Mouse (Mus musculus) myocyte (in vitro differentiated cells): ENCODE results near the gene Ang6. TPM values are rescaled to one million over a fixed set of nuclear protein-coding genes. Genes with fewer than 3 reads are reported as not detected.
"Not testable (repeated sequence)": the region's sequence is repeated elsewhere in the genome, so short reads cannot be mapped to it uniquely, and the experiment has no call there.

Experiments
- H3K27me3 ChIP-seq: one replicate; pipeline ENCODE4 v1.6.1; 2011; ENCODE audit not compliant: control insufficient read depth, insufficient read depth, insufficient read length
- H3K36me3 ChIP-seq: one replicate; pipeline ENCODE4 v1.6.1; 2011; ENCODE audit not compliant: control insufficient read depth, insufficient read depth
- H3K4me2 ChIP-seq: one replicate; pipeline ENCODE4 v1.6.1; 2011; ENCODE audit warnings: low read depth, control low read depth
- H3K4me3 ChIP-seq: one replicate; pipeline ENCODE4 v1.5.1; 2011; ENCODE audit warnings: mild to moderate bottlenecking, control low read depth, moderate library complexity
- H3K79me2 ChIP-seq: one replicate; pipeline ENCODE4 v1.6.1; 2011; ENCODE audit not compliant: control insufficient read depth, insufficient read depth
- H3ac ChIP-seq: one replicate; pipeline ENCODE4 v1.6.1; 2011; ENCODE audit not compliant: control insufficient read depth, insufficient read length
- CEBPB ChIP-seq: IDR thresholded peaks from 2 replicates; pipeline ENCODE4 v1.6.1; 2011; ENCODE audit warnings: mild to moderate bottlenecking, moderate library complexity; ENCODE audit not compliant: poor library complexity, insufficient read depth, severe bottlenecking
- E2F4 ChIP-seq: IDR thresholded peaks from one replicate; pipeline ENCODE4 v1.6.1; 2011; ENCODE audit warnings: mild to moderate bottlenecking, control low read depth, moderate library complexity; ENCODE audit not compliant: insufficient read depth
- MAX ChIP-seq: IDR thresholded peaks from one replicate; pipeline ENCODE4 v1.6.1; 2011; ENCODE audit warnings: low read depth, mild to moderate bottlenecking, control low read depth
- MYOD1 ChIP-seq, 3 experiments: IDR thresholded peaks; one replicate each; pipeline ENCODE4 v1.6.1; 2011; ENCODE audit warnings: control low read depth in 2 of 3, low read depth in 2 of 3, mild to moderate bottlenecking in 2 of 3, moderate library complexity in 1 of 3; ENCODE audit not compliant: insufficient read length in 2 of 3, control insufficient read depth in 1 of 3
- MYOG ChIP-seq, 3 experiments: IDR thresholded peaks; one replicate each; pipeline ENCODE4 v1.6.1; 2011; ENCODE audit warnings: control low read depth in 2 of 3, low read depth in 2 of 3, mild to moderate bottlenecking in 2 of 3; ENCODE audit not compliant: insufficient read length in 2 of 3, control insufficient read depth in 1 of 3, insufficient read depth in 1 of 3
- POLR2A ChIP-seq: IDR thresholded peaks from one replicate; pipeline ENCODE4 v1.6.1; 2011; ENCODE audit warnings: low read depth, mild to moderate bottlenecking, control low read depth, moderate library complexity; ENCODE audit not compliant: insufficient read length
- POLR2AphosphoS2 ChIP-seq: IDR thresholded peaks from one replicate; pipeline ENCODE4 v1.6.1; 2011; ENCODE audit warnings: low read depth, control low read depth; ENCODE audit not compliant: insufficient read length
- REST ChIP-seq: IDR thresholded peaks from one replicate; pipeline ENCODE4 v1.6.1; 2011; ENCODE audit warnings: mild to moderate bottlenecking, control low read depth, moderate library complexity; ENCODE audit not compliant: insufficient read depth, insufficient read length
- SRF ChIP-seq: IDR thresholded peaks from one replicate; pipeline ENCODE4 v1.6.1; 2011; ENCODE audit warnings: low read depth; ENCODE audit not compliant: control insufficient read depth, insufficient read length
- TCF12 ChIP-seq: IDR thresholded peaks from one replicate; pipeline ENCODE4 v1.6.1; 2011; ENCODE audit warnings: mild to moderate bottlenecking, control low read depth; ENCODE audit not compliant: poor library complexity, insufficient read depth, severe bottlenecking
- TCF3 ChIP-seq: IDR thresholded peaks from one replicate; pipeline ENCODE4 v1.6.1; 2011; ENCODE audit warnings: low read depth, control low read depth; ENCODE audit not compliant: insufficient read length
- USF1 ChIP-seq: IDR thresholded peaks from one replicate; pipeline ENCODE4 v1.6.1; 2011; ENCODE audit warnings: low read depth, mild to moderate bottlenecking, control low read depth, moderate library complexity
- polyA plus RNA-seq: library from polyadenylated mRNA; unstranded; fragments of >200 nt; fragmentation: generic; extraction: Trizol; gene quantifications from one replicate; pipeline ENCODE4 v1.2.1, GENCODE M21; 2012; ENCODE audit warnings: missing spikeins

The Ang6 gene
- polyA plus RNA-seq, 1 experiment, result not detected

DNA sequence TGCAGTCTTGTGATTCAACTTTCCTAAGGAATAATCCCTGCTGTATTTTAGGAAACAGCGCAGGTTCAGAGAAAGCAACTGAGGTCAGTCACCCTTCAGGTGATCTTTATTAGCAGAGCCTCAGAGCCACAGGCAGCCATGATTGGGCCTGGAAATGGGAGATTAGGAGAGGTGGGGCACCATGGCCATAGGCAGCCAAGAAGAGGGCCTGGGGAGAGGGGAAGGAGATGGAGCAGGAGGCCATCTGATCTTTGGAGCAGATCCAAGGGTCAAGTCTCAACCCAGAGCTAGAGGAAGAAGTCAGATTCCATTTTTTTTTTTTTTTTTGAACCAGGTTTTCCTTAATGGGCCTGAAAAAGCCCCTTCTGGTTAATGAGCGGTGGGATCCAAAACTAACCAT is 15.9 kb downstream of the Ang6 start:
- Histone ChIP-seq H3K79me2 (no peaks in the 10 kb centered on the region), H3K4me3 (no peak overlapping the region), H3K4me2 (no peak overlapping the region), H3K27me3 (no peaks in the 10 kb centered on the region), H3K36me3 (no peaks in the 10 kb centered on the region), H3ac (no peak overlapping the region)
- no peak for TF ChIP-seq POLR2AphosphoS2
- no peak for TF ChIP-seq TCF12
- TF ChIP-seq POLR2A, result no peak
- no peak for TF ChIP-seq CEBPB
- no peak for TF ChIP-seq SRF
- no peak for TF ChIP-seq MYOG (IDR thresholded peaks at IDR 0.05; ENCODE audit: control insufficient read depth in 1 of 3, insufficient read depth in 1 of 3, insufficient read length in 2 of 3, low read depth in 2 of 3)
- no peak for TF ChIP-seq TCF3
- TF ChIP-seq E2F4, result no peak
- TF ChIP-seq REST, result no peak

DNA sequence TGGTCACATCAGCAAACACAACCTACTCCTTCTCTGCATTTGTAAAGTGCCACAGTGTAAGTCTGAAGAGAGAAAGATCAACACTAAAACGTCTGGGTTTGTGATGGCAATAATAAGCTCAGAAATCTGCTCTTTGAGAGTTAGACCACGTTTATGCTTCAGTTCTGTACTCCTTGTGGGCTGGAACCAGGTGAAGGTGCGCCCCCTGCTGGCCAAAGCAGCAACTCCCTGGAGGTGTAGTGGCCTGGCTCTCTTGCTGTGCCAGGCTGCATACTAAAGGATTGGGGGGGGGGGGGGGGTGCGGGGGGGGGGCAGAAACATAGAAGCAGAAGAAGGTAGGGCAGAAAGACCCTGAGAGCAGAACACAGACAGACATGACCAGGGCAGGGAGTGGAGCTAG is 18.2 kb downstream of the Ang6 start:
- H3K4me3 ChIP-seq, result no peak overlapping the region
- TF ChIP-seq CEBPB, result no peak
- no peak for TF ChIP-seq POLR2A
- no peak for TF ChIP-seq TCF12
- H3K4me2 ChIP-seq, result no peak overlapping the region
- no peaks in the 10 kb centered on the region for H3K36me3 ChIP-seq
- no peaks in the 10 kb centered on the region for H3K27me3 ChIP-seq
- H3K79me2 ChIP-seq, result no peaks in the 10 kb centered on the region
- H3ac ChIP-seq, result no peak overlapping the region

GRCm38 (mm10) chr14:43983454-43983853 is 18.6 kb downstream of the Ang6 start:
- TF ChIP-seq E2F4 (no peak), TCF3 (no peak), POLR2AphosphoS2 (no peak), TCF12 (no peak), SRF (no peak), REST (no peak), MYOD1 (IDR thresholded peaks at IDR 0.05; ENCODE audit: control insufficient read depth in 1 of 3, insufficient read length in 2 of 3, low read depth in 2 of 3) (no peak), MAX (no peak), USF1 (no peak), POLR2A (no peak)
- no peak overlapping the region for H3K4me2 ChIP-seq
- no peak overlapping the region for H3K4me3 ChIP-seq
- no peaks in the 10 kb centered on the region for H3K36me3 ChIP-seq
- H3K27me3 ChIP-seq, result no peaks in the 10 kb centered on the region
- H3ac ChIP-seq, result no peak overlapping the region
- no peaks in the 10 kb centered on the region for H3K79me2 ChIP-seq

DNA sequence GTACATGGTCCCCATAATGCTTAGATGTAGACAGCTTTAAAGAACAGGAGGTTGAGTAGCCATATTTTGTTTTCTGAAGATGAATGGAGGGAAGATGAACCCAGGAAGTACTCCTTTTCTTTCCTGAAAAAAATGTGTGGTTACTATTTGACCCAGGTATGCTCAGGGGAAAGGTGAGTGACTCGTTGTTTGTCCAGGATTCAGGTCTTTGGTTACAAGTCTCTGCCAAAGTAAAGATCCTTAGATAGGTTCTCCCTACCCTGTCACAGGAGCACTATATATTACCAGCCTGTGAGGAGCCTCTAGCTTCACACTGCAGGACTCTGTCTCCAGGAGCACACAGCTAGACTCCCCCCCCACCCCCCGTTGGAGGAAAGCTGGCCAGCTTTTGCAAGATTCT is 45.3 kb downstream of the Ang6 start, which contains the start of gene Ang5:
Ang5 (plus strand) TSS at position 301 of the 400 bp plus-strand sequence.
- not testable (repeated sequence) for H3K79me2 ChIP-seq, H3K4me3 ChIP-seq, H3K4me2 ChIP-seq, H3K27me3 ChIP-seq, H3ac ChIP-seq, H3K36me3 ChIP-seq

DNA sequence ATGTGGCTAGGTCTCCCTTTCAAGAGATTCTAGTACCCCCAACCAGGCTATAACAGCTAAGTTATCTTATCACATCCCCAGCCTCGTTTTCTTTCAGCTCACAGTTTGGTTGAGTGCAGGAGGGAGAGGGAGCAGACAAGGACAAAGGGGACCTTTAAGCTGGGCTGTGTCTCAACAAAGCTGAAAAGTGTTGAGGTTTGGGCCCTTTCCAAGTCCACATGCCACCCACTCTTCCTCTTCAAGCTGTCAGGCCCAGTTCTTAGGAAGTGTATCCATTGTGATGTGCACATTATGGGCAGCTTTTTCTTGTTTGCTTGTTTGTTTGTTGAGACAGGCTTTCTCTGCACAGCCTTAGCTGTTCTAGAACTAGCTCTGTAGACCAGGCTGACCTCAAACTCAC is 47.0 kb downstream of the Ang6 start:
- not testable (repeated sequence) for H3K36me3 ChIP-seq, H3K27me3 ChIP-seq, H3K4me2 ChIP-seq, H3ac ChIP-seq, H3K79me2 ChIP-seq, H3K4me3 ChIP-seq

DNA sequence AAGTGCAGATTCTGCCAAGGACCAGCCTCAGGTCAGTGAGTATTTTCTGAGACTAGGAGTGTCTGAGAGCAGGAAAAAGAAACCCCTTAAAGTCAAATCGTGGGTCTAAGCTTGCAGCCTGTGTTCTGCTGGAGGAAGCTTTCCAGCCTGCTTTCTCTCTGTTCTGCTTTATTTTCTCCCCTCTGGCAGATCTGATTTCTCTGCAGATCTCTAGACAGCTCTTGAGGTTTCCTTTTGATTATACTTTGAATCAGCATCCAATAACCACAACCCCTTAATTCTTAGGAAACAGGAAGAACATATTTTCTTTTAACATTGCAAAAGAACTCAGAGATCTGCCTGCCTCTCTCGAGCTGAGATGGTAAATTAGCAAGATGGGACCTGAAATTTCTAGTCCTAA is 48.7 kb downstream of the Ang6 start:
- not testable (repeated sequence) for H3K4me2 ChIP-seq, H3K36me3 ChIP-seq, H3K27me3 ChIP-seq, H3K79me2 ChIP-seq, H3ac ChIP-seq, H3K4me3 ChIP-seq

Other genes starting within 250 kb of the Ang6 start
- not detected for gene Gm8180, start 217.5 kb downstream of the Ang6 start, polyA plus RNA-seq
- not detected for gene Ear1, start 126.8 kb downstream of the Ang6 start, polyA plus RNA-seq
- gene Ear10, start 78.7 kb downstream of the Ang6 start, polyA plus RNA-seq, result not detected
- 0.30 TPM for gene Gm8113, start 76.9 kb downstream of the Ang6 start, polyA plus RNA-seq
- gene Ang5, start 45.2 kb downstream of the Ang6 start, polyA plus RNA-seq, result not detected
- gene Ear2, start 100.4 kb upstream of the Ang6 start, polyA plus RNA-seq, result not detected
- not detected for gene Gm3327, start 121.6 kb upstream of the Ang6 start, polyA plus RNA-seq
- not detected for gene Gm8212, start 195.4 kb upstream of the Ang6 start, polyA plus RNA-seq
- gene 4930503E14Rik, start 211.0 kb upstream of the Ang6 start, polyA plus RNA-seq, result not detected